Comparison of ENCODE assay signal across 7 mouse cellular contexts in genomic region chr9:59358041-59358440, GRCm38 (mm10). TPM values are rescaled to one million over a fixed set of nuclear protein-coding genes. Genes with fewer than 3 reads are reported as not detected.
DNase-seq lines count a peak whose midpoint lies in the region; ATAC-seq and TF ChIP-seq lines count a peak whose summit lies in the region.
"Not testable (repeated sequence)": the region's sequence is repeated elsewhere in the genome, so short reads cannot be mapped to it uniquely, and the experiment has no call there.

No protein-coding gene starts in this region.

- H3K36me3 ChIP-seq in heart, adult 2 months (ENCODE audit: control insufficient read depth, insufficient read depth, low read length); kidney, postnatal 0 days (ENCODE audit: insufficient read depth, low read length); liver, postnatal 0 days (replicated peaks; ENCODE audit: insufficient read depth, low read length); midbrain, postnatal 0 days (ENCODE audit: insufficient read depth, low read length): not testable (repeated sequence)

- 45% methylated on average over 1 of the region's 1 CpGs for WGBS in heart, adult 2 months
- 64% methylated on average over 1 of the region's 1 CpGs for WGBS in kidney, postnatal 0 days
- WGBS in liver, postnatal 0 days (ENCODE audit: insufficient replicate concordance) = 78% methylated on average over 1 of the region's 1 CpGs
- WGBS in midbrain, postnatal 0 days = 69% methylated on average over 1 of the region's 1 CpGs

- H3K4me1 ChIP-seq in heart, adult 2 months (ENCODE audit: control insufficient read depth, insufficient read depth, low read length); kidney, postnatal 0 days (replicated peaks; ENCODE audit: insufficient read depth, low read length); liver, postnatal 0 days (ENCODE audit: insufficient read depth); midbrain, postnatal 0 days (ENCODE audit: insufficient read depth, low read length): not testable (repeated sequence)

- H3K4me3 ChIP-seq in heart, adult 2 months; kidney, postnatal 0 days (replicated peaks; ENCODE audit: low read depth, low read length); liver, postnatal 0 days (ENCODE audit: low read depth, low read length); midbrain, postnatal 0 days (ENCODE audit: low read depth, low read length): not testable (repeated sequence)

- H3K79me2 ChIP-seq in heart, adult 2 months (replicated peaks; ENCODE audit: control insufficient read depth, insufficient read depth, low read length) = not testable (repeated sequence)

- TF ChIP-seq EP300 in heart, adult 2 months (IDR thresholded peaks at IDR 0.05; ENCODE audit: insufficient read depth, low read depth, low read length); liver, postnatal 0 days (IDR thresholded peaks at IDR 0.05; ENCODE audit: low read depth): not testable (repeated sequence)

- H3K27me3 ChIP-seq in heart, adult 2 months (ENCODE audit: control insufficient read depth, insufficient read depth, low read length); kidney, postnatal 0 days (ENCODE audit: insufficient read depth, low read length); liver, postnatal 0 days (ENCODE audit: insufficient read depth, low read length); midbrain, postnatal 0 days (ENCODE audit: insufficient read depth, low read length): not testable (repeated sequence)

- not testable (repeated sequence) for H3K27ac ChIP-seq in heart, adult 2 months; kidney, postnatal 0 days; liver, postnatal 0 days (ENCODE audit: low read depth); midbrain, postnatal 0 days (ENCODE audit: low read depth, low read length)

- H3K4me2 ChIP-seq in kidney, postnatal 0 days (ENCODE audit: low read length); liver, postnatal 0 days (ENCODE audit: low read depth, low read length); midbrain, postnatal 0 days (ENCODE audit: low read depth, low read length, poor library complexity, severe bottlenecking): not testable (repeated sequence)

- TF ChIP-seq CTCF in heart, adult 2 months (IDR thresholded peaks at IDR 0.05) = peak; percentile 33
- TF ChIP-seq CTCF in kidney, postnatal 0 days (IDR thresholded peaks at IDR 0.05; ENCODE audit: low read depth) = peak; percentile 61
- peak; percentile 38 for TF ChIP-seq CTCF in liver, postnatal 0 days (IDR thresholded peaks at IDR 0.05; ENCODE audit: low read depth)
- TF ChIP-seq CTCF in midbrain, postnatal 0 days (IDR thresholded peaks at IDR 0.05) = peak; percentile 49

- H3K9me3 ChIP-seq in kidney, postnatal 0 days (replicated peaks; ENCODE audit: low read length); liver, postnatal 0 days (ENCODE audit: low read length); midbrain, postnatal 0 days (ENCODE audit: low read length): not testable (repeated sequence)

- ATAC-seq in kidney, postnatal 0 days (replicated peaks; ENCODE audit: low FRiP score, low read depth); liver, postnatal 0 days; midbrain, postnatal 0 days (ENCODE audit: low FRiP score): not testable (repeated sequence)

- not testable (repeated sequence) for TF ChIP-seq POLR2A in heart, adult 2 months (IDR thresholded peaks at IDR 0.05; ENCODE audit: insufficient read depth, low read depth, low read length)

- not testable (repeated sequence) for H3K9ac ChIP-seq in heart, adult 2 months (ENCODE audit: low read depth, low read length); kidney, postnatal 0 days (ENCODE audit: low read depth, low read length); liver, postnatal 0 days (replicated peaks); midbrain, postnatal 0 days (replicated peaks; ENCODE audit: low read length, poor library complexity, severe bottlenecking)

- intact Hi-C loops in heart, adult 2 months (cut with DNase I) = not testable (repeated sequence)

- DNase-seq in CD4-positive, CD25-positive, alpha-beta regulatory T cell, adult 2 months (ENCODE audit: low read depth, low spot score) = peak; percentile 9
- peak; percentile 20 for DNase-seq in NIH3T3 (ENCODE audit: low read depth)
- DNase-seq in embryo, embryonic 11 days = peak; percentile 14
- DNase-seq in heart, adult 2 months; liver, postnatal 0 days: not testable (repeated sequence)
- DNase-seq in kidney, postnatal 0 days (ENCODE audit: low spot score) = peak; percentile 24
- DNase-seq in midbrain, postnatal 0 days (ENCODE audit: low spot score) = peak; percentile 6

RNA-seq across cellular contexts. Expression of gene Bbs4, which starts 4.7 kb away (rescaled TPM):
- total RNA-seq in heart, adult 2 months (2021) = 1 to 10 TPM; 2.3 to 2.5 TPM
- 1.7 and 2.8 TPM in 2 replicates for polyA plus RNA-seq in heart, adult 2 months (2012; rRNA removed)
- 14.0 and 15.1 TPM in 2 replicates for polyA plus RNA-seq in kidney, postnatal 0 days (2015; fragmentation: Nextera tagmentation; extraction: Ambion mirVana)
- 1.8 and 2.4 TPM in 2 replicates for polyA plus RNA-seq in liver, postnatal 0 days (2015; fragmentation: Nextera tagmentation; extraction: Ambion mirVana)
- 29.2 and 36.7 TPM in 2 replicates for total RNA-seq in midbrain, postnatal 0 days (2014; rRNA removed)
- polyA plus RNA-seq in midbrain, postnatal 0 days (2015; fragmentation: Nextera tagmentation; extraction: Ambion mirVana) = 56.0 and 63.4 TPM in 2 replicates
